Comparison of ENCODE assay signal across 11 mouse cellular contexts in genomic region chr9:71361961-71362360, GRCm38 (mm10).
A peak's percentile ranks its signal among the peaks of the same experiment; 100 is the strongest.
DNase-seq lines count a peak whose midpoint lies in the region.
"Had no signal": no experiment of that assay in that cellular context is flagged by ENCODE, and none has a peak within 500 bp of the region (broad histone marks: within the 10 kb centered on the region; RNA-seq: fewer than 3 reads in every experiment).

No protein-coding gene starts in this region.

- H3K36me3 ChIP-seq in heart, embryonic 10.5 days, result no peaks in the 10 kb centered on the region
- H3K36me3 ChIP-seq: intestine, embryonic 15.5 days; midbrain, embryonic 10.5 days had no signal

- intact Hi-C loops in heart, postnatal 25 days (cut with DNase I), result loop anchor here (2.0 to 10.0 kb wide), 3 partner anchors 100 to 261 kb away; no protein-coding TSS in a partner anchor

- DNase-seq in heart, adult 11 months, result peak; percentile 90
- no peak for DNase-seq in heart, embryonic 10.5 days (ENCODE audit: low spot score)
- peak; percentile 43 for DNase-seq in Muller cell, postnatal 12 days (ENCODE audit: inconsistent ontology term)
- peak; percentile 36 for DNase-seq in gastrocnemius, postnatal 10 days
- DNase-seq in heart, postnatal 25 days (ENCODE audit: low spot score), result peak; percentile 14
- DNase-seq in ovary, postnatal 10 days (ENCODE audit: low spot score), result no peak
- DNase-seq in neural tube, embryonic 10.5 days (ENCODE audit: extremely low spot score, low spot score), result no peak
- DNase-seq in right cerebral cortex, postnatal 25 days, result no peak
- DNase-seq: lung, postnatal 14 days had no signal

- H3K4me3 ChIP-seq in heart, embryonic 10.5 days, result no peak overlapping the region
- H3K4me3 ChIP-seq: intestine, embryonic 15.5 days; midbrain, embryonic 10.5 days had no signal

- 88% methylated on average over 5 of the region's 5 CpGs for WGBS in heart, embryonic 10.5 days

- peaks cover 19% of the 10 kb centered on the region for H3K4me1 ChIP-seq in heart, embryonic 10.5 days

- no peak overlapping the region for H3K27ac ChIP-seq in heart, embryonic 10.5 days
- H3K27ac ChIP-seq: intestine, embryonic 15.5 days; midbrain, embryonic 10.5 days had no signal

- no peaks in the 10 kb centered on the region for H3K9me3 ChIP-seq in heart, embryonic 10.5 days
- H3K9me3 ChIP-seq: intestine, embryonic 15.5 days; midbrain, embryonic 10.5 days had no signal

- H3K27me3 ChIP-seq in heart, embryonic 10.5 days (ENCODE audit: insufficient read depth, poor library complexity, severe bottlenecking), result no peaks in the 10 kb centered on the region
- H3K27me3 ChIP-seq: intestine, embryonic 15.5 days had no signal

Comparison
In these comparisons a context has a peak if more than half of its experiments do, and no peak if none do; other contexts are left out.
1. DNase-seq: peak in heart, adult 11 months (single experiment), Muller cell, postnatal 12 days (single experiment), gastrocnemius, postnatal 10 days (single experiment) and heart, postnatal 25 days (single experiment); none in heart, embryonic 10.5 days (single experiment), ovary, postnatal 10 days (single experiment), neural tube, embryonic 10.5 days (single experiment) and right cerebral cortex, postnatal 25 days (single experiment).